Mouse (Mus musculus) left cerebral cortex, postnatal 4 days (tissue): ENCODE results near the gene Dxo. TPM values are rescaled to one million over a fixed set of nuclear protein-coding genes. Genes with fewer than 3 reads are reported as not detected.
A peak's percentile ranks its signal among the peaks of the same experiment; 100 is the strongest.
"Not testable (repeated sequence)": the region's sequence is repeated elsewhere in the genome, so short reads cannot be mapped to it uniquely, and the experiment has no call there.

ENCODE experiments used
- DNase-seq: peaks from one replicate; pipeline ENCODE4 v3.0.0-alpha.2; 2022
- intact Hi-C: fragments of 180-260 bp; cut with DNase I; formaldehyde crosslinking; loops from one replicate; pipeline ENCODE4 v1.15.1; 2025
- total RNA-seq, 2 experiments: library from RNA; stranded (reverse); gene quantifications; 2 replicates each; pipeline ENCODE4 v1.2.3; 2021

Dxo gene
- total RNA-seq, 2 experiments from 2014 or later: 33.8 to 38.1 TPM

DNA sequence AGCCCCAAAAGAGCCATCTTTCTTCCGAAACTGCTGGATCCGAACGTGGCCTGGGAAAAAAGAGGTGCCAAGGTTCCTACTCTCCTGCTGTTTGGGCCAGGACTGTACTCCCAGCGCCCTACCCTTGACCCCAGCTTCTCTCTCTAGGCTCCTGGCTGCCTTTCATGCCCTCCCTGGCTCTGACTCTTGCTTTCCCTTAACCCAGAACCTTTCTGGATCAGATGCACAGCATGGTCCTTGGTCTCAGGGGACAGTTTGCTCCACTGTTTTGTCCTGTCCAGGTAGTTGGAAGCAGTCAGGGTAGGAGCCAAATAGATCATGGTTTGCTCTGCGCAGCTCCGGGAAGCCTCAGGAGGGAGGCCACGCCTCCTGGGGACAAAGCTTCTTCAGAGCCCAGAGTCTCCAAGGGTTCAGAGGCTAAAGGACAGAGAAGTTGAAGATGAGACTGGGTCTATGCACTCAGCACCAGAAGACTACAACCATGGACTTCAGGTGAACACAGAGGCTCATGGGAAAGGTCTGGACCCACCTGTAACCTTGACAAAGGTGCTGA is 21.9 kb upstream of the Dxo start:
- intact Hi-C loops: no loop called here
- no peak for DNase-seq

DNA sequence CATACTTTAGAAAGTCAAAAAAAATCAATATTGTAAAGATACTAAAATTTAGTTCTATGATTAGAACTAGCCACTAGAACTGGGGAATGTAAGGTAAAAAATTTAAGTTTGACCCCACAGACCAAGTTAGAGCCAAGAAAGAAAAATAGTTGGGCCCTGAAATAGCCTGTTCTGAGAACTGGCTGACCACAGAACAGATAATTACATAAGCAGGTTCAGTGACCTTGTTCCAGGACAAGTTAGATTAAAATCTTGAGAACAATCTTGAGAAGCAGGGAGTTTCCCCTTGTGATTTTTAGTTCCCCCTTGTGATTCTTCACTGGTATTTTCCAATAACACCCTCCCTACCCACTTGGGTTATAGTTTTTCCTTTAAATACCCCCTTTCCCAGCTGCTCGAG is 6.0 kb upstream of the Dxo start:
- intact Hi-C loops, DNase-seq: not testable (repeated sequence)

DNA sequence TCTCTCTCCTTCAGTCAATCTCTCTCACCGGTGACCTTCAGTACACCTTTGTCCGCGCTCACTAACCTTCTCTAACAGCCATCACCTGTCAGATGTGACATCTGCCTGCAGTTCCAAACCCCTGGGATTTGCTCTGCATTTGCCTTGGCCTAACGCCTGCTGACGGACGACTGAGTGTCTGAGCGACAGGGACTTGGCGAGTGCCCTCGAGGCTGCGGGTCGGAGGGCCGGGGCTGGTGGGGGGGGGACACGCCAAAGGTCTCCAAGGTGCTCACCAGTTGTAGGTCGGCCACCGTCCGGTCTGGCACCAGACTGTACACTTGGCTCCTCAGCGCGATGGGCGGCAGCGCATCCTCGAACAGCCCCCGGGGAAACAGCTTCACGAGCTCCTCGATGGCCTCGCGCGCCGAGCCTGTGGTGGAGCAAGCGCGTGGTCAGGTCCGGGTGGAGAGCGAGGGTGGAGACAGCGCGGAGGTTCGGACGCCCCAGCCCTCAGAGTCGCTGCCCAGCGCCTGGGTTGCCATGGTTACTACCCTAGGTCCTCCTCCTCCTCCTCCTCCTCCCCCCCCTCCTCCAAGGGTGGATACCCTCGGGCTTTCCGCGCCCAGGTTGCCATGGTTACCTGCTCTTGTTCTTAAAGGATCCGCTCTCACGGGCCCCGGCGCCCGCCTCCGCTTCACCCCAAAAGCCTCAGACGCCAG is 514 bp upstream of the Dxo start:
- intact Hi-C loops: loop anchor here (5.0 kb wide), 1 partner anchor 184 kb away; no protein-coding TSS in a partner anchor
- no peak for DNase-seq

DNA sequence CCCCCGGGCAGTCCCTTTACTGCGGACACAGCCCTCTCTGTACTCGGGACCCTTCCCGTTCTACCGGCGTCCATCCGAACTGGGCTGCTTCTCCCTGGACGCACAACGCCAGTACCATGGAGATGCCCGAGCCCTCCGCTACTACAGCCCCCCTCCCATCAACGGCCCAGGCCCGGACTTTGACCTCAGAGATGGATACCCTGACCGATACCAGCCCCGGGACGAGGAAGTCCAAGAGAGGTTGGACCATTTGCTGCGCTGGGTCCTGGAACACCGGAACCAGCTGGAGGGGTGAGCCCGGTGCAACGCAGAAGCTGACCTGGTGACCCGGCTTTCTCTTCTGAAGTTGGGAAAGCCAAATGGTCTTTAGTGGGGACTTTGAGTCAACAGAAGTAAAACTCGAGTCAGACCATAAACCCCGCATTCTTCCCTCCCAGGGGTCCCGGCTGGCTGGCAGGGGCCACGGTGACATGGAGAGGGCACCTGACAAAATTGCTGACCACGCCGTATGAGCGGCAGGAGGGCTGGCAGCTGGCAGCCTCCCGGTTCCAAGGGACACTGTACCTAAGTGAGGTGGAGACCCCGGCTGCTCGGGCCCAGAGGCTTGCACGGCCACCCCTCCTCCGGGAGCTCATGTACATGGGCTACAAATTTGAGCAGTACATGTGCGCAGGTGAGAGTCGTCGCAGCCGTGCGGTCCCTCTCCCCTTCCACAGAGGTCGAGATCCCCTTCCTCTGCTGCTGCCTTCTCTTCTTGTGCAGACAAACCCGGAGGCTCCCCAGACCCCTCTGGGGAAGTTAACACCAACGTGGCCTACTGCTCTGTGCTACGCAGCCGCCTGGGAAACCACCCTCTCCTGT is 875 bp downstream of the Dxo start:
- intact Hi-C loops: loop anchor here (5.0 kb wide), 1 partner anchor 185 kb away; no protein-coding TSS in a partner anchor
- DNase-seq: peak; percentile 23

DNA sequence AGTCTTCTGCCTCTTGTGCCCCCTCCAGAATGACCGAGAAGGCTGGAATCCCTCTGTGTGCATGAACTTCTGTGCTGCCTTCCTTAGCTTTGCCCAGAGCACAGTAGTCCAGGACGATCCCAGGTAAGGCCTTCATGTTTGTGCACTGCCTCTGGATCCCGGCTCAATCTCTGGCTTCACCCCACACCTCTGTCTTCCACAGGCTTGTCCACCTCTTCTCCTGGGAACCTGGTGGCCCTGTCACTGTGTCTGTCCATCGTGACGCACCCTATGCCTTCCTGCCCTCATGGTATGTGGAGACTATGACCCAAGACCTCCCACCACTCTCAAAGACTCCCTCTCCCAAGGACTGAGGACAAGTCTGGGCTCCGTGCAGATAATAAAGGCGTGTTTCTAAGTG is 2.0 kb downstream of the Dxo start:
- no peak for DNase-seq
- intact Hi-C loops: loop anchor here (5.0 kb wide), 1 partner anchor 186 kb away; no protein-coding TSS in a partner anchor

DNA sequence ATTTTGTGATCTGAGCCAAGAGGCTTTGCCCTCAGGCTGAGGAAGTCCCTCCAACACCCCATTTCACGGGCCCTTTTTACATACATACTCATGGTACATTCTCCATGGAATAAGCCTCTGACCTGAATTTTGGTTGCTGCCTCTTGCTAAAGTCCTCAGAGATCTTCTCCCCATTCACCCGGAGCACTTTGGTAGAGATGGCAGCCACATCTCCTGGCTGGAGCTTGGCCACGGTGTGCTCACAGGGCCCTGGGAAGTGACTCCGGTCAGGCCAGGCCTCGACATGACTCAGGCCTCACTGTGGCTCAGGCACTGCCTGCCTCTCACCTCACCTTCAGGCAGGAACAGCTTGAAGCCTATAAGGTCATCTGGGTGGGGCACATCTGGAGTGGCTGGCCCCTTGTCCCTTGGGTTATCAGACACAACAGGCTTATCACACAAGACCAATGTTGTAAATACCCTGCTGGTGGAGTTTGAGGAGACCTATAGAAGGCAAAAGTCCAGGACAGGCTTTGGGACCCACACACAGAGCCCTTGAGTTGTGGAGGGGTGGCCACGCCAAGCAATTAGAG is 4.0 kb downstream of the Dxo start:
- intact Hi-C loops: no loop called here
- no peak for DNase-seq

DNA sequence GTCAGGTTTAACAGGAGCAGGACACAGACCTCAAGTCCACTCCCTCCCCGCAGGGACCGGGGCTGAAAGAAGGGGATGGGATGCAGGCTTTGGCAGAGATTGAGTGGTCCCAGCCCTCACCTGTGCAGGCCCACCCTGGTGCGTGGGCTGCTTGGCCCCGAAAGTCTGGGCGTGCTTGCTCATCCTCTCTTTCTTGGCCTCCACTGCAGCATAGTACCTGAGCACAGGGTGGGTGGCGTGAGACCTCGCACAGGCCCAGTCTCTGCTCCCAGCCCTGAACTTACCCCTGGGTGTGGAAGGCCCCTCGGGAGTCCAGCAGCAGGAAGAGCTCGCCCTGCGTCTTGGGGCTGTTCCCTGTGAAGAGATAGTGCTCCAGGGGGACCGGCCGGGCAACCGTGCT is 8.1 kb downstream of the Dxo start:
- DNase-seq: no peak
- intact Hi-C loops: no loop called here

DNA sequence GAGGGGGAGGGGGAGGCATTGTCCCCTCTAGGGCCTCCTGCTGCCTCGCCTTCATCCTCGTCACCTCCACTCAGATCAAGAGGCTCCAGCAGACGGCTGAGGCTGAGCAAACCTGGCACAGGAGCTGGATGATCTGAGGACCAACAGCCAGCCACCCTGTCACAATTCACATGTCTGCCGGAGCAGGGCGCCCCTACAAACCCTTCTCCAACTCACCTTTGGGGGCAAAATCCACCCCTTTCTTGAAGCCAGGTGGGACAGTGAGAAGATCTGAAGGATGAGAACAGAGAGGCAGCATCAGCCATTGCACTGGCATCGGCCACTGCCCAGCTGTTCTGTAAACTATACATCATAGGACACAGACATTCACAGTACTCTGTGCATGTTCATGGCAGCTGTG is 10.4 kb downstream of the Dxo start:
- intact Hi-C loops: no loop called here

DNA sequence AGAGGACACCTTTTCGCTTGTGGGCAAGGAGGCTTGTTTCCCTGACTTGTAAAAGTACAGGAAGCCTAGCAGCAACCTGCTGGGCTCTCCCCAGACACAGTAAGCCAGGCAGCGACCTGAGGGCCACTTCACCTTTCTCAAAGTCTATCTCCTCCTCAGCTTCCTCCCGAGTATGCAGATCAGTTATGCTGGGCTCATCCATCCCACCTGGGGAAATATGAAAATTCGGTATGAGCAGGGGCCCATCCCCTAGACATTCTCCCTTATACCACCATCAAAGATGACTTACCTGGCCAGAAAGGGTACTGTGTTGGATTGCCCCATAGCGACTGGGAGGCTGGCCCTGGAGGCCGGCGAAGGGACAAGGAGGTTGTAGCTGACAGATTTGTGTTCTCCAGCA is 10.8 kb downstream of the Dxo start:
- intact Hi-C loops: no loop called here
- DNase-seq: no peak

More for the DNA sequence above, 10.4 kb downstream of the Dxo start:
- no peak for DNase-seq

DNA sequence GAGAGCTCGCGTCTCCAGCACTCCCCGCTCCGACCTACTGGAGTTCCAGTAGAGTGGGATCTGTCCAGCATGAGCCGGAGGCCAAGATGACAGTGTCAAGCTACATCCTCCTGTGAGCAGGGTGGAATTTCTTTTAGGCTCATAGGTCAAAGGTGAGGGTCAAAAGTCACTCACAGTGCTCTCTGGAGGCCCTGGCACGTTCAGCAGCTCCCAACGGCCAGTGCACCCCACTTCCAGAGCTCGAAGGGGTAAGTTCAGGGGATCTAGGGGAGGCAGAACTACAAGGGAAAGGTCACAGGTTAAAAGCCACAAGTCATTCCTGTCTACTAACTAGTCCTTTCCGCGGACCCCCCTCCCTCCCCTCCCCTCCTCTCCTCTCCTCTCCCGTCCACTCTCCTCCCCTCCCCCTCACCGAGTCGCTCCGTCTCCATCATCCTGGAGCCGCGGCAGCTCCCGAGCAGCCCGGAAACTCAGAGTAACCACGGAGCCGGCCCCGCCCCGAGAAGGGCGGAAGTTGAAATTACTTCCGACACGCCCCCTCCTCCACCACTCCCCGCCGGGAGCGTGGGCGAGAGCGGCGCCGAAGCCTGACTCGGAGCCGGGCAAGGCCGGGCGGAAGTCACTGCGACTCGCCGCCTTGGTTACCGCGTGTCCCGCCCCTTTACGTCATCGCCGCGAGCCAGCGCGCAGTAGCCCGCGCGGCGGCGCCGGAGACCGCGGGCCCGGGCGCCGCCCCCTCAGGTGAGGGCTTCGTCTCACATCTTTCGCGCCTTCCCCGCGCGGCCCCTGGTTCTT is 13.1 kb downstream of the Dxo start, which contains the start of the genes Skiv2l and Nelfe:
Gene Skiv2l, minus strand, starts transcription at position 489 of the 795 bp plus-strand sequence.
Gene Nelfe, plus strand, starts transcription at position 670 of the 795 bp plus-strand sequence.
- intact Hi-C loops: loop anchor here (5.0 kb wide), 1 partner anchor 42 kb away; no protein-coding TSS in a partner anchor

DNA sequence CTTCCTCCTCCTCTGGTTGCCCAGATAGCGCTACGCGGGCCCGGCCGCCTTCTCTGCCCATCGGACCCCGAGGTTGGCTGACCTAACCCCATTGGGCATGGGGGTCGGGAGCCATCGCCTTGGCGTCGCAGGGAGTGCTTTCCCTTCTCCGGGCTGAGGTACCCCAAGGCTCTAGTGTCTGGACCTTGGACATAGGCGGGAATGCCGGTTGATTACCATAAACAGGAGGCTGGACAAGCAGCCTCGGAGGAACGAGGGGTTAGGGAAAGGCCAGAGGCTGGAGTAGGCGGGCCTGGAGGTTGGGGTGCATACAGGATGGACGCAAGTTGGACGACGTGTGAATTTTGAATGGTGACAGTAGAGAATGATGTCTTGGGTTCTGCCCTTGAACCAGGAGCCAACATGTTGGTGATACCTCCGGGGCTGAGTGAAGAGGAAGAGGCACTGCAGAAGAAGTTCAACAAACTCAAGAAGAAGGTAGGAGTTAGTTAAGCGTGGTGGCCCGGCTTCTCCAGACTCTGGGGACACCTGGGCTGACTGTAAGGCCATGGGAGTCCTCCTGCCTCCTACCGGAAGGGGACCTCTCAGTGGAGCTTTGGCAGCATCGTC is 13.8 kb downstream of the Dxo start:
- intact Hi-C loops: loop anchor here (5.0 kb wide), 1 partner anchor 42 kb away; no protein-coding TSS in a partner anchor
- no peak for DNase-seq

More for the DNA sequence above, 13.1 kb downstream of the Dxo start, which contains the start of the genes Skiv2l and Nelfe:
- DNase-seq: peak; percentile 99

DNA sequence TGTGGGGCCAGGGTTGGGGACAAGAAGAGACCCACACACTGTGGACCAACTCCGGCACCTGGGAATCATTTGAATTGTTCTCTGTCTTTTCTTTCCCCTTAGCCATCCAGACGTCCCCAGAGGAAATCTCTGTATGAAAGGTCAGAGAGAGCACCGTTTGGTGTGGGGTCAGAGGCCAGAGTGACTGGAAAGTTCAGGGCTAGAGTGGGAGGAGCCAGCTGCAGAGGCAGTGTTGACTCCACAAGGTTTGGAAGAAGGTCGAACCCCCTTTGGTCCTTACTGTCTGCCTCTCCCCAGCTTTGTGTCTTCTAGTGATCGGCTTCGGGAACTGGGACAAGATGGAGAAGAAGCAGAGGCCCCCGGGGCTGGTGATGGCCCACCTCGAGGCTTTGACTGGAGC is 16.7 kb downstream of the Dxo start:
- intact Hi-C loops: loop anchor here (5.0 kb wide), 1 partner anchor 39 kb away; no protein-coding TSS in a partner anchor
- no peak for DNase-seq

DNA sequence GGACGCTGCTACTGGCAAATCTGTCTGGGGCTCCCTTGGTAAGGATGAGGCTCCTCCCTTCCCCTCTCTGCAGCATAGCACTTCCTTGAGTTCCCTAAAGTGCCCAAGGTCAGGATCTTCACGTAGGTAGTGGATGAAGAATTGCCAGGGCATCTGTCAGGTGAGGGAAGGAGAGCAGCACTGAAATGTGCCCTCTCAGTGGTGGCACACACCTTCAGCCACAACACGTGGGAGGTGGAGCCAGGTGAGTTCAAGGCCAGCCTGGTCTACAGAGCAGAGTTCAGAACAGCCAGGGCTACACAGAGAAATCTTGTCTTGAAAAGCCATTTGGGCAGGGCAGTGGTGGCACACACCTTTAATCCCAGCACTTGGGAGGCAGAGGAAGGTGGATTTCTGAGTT is 17.9 kb downstream of the Dxo start:
- intact Hi-C loops: loop anchor here (5.0 kb wide), 1 partner anchor 38 kb away; no protein-coding TSS in a partner anchor
- no peak for DNase-seq

DNA sequence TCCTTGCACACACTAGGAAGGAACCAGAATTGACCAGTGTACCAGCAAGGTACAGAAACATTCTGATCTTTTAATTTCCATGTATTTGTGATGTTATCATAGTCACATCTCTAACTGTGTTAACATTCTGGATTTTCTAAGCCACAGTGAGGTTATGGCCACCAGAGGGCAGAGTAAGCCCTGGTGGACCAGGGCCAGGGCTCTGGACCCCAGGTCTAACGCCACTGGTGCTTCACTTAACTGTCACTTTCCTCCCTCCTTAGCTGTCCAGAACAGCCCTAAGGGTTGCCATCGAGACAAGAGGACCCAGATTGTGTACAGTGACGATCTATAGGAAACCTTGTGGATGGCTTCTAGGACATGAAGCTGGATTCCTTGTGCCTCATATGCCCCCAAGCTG is 19.0 kb downstream of the Dxo start:
- peak; percentile 59 for DNase-seq
- intact Hi-C loops: no loop called here

DNA sequence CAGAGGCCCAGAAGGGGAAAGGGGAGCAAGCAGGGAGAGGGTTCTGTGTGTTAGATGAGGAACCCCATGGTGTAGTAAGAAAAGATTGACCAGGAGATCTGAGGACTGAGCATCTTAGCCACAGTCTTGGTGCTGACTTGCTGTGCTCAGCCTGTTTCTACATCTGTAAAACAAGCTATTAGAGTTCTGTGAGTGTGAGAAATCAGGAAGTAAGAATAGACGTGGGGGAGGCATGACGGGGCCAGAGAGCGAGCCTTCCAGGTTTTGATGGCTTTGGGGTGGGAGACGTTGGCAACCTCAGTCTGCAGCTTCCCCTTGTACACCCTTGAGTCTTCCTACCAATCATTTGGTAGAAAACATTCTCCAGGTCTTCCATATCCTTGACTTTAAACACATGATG is 21.9 kb downstream of the Dxo start:
- DNase-seq: no peak
- intact Hi-C loops: no loop called here

DNA sequence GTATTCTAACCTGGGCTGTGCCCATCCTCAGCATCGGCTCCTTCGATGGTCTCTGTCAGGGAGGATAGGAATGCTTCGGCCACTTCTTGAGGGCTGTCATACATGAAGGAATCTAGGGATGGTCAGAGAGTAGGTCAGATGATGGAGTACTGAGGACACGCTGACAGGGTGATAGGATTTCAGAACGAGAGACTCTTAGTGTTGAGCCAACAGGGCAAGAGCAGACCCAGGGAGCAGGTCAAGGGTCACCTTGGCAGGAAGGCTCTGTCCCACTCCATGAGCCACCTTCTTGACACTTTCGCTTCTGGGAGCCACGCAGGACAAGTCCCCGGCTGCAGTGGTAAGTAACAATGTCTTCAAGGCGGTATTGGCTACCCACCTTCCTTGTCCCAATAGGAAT is 23.7 kb downstream of the Dxo start:
- intact Hi-C loops: no loop called here
- DNase-seq: no peak

DNA sequence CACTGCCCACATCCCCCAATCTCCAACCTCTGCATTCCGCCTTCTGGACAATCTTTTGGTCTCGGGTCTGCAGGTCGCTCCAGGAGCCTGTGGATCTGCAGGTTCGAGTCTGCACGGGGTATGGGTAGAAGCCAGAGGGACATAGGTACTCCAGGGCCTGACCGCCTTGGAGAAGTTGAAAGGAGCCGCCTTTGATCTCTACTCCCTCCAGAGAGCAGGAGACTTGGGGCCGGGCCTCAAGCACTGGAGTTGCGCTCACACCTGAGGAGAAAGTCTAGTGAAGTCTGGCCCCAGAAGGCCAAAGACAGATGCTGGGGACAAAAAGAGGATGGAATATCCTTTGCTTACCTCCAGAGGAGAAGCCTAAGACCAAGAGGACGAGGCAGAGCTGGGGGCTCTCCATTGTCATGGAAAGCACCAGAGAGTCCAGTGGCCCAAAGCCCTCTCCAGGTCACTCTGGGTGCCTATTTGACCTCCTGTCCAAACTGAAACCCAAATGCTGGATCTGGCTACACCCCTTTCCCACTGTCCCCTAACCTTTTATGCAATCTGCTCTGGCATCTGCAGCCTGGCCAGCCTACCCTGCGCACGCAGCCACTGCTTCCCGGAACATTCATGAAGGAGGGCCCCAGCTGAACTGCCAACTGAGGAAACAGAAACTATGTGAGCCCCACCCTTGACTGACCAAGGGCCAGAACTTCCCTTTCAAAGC is 25.0 kb downstream of the Dxo start:
- no peak for DNase-seq
- intact Hi-C loops: no loop called here

DNA sequence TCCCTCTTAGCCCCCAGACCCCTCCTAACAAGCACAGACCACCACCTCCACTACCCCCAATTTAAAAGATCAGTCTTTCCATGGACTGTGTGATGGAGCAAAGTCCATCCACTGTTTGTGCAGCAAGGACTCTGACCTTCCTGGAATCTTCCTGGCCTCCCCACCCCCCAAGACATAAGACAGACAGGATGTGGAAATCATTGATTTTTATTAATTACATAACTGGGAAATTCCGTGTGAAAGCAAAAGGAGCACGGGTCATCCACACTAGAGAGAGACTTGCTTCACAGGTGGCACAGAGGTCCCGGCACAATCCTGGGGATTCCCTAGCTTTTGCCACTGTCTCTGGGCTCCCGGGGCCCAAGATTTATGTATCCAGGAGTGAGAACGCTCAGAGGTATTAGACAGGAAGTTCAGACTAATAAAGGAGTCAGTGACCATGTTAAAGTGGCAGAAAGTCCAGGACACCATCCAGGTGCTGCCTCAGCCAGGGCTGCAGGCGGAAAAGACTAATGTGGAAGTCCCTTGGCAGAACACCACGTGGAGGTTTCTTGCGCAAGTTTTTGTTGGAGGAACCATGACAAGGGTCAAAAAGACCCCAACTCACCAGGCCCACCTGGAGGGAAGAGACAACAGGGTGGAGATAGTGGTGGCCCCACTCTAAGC is 25.7 kb downstream of the Dxo start, which contains the start of gene Cfb:
Gene Cfb, minus strand, starts transcription at position 103 of the 666 bp plus-strand sequence.
- intact Hi-C loops: no loop called here

More for the DNA sequence above, 25.7 kb downstream of the Dxo start, which contains the start of gene Cfb:
- DNase-seq: no peak
